Mouse (Mus musculus): ENCODE results near the gene Ptprcap. TPM values are rescaled to one million over a fixed set of nuclear protein-coding genes. Genes with fewer than 3 reads are reported as not detected.

Ptprcap gene
- total and polyA plus RNA-seq, 3 experiments = 67.9 to 75.7 TPM; not detected in 1

- TF ChIP-seq NRF1 (IDR thresholded peaks at IDR 0.05; ENCODE audit: insufficient read depth, low read depth, low read length, poor library complexity, severe bottlenecking) = no peak
- no peak for TF ChIP-seq GABPA (IDR thresholded peaks at IDR 0.05; ENCODE audit: low read depth, low read length)
- no peak for TF ChIP-seq MYB (IDR thresholded peaks at IDR 0.05; ENCODE audit: low read depth, low read length)
Measured at GRCm38 (mm10) chr19:4203604-4204326, 50.4 kb downstream of the Ptprcap start (continued).

GRCm38 (mm10) chr19:4204889-4205288, 51.5 kb downstream of the Ptprcap start:
- Histone ChIP-seq H3K9me3 (replicated peaks; ENCODE audit: insufficient read depth, low read length) (no peaks in the 10 kb centered on the region), H3K27ac (ENCODE audit: control insufficient read depth, low read depth, low read length) (no peak overlapping the region), H3K4me3 (ENCODE audit: control insufficient read depth in 1 of 2, insufficient read depth in 1 of 2, low read depth in 2 of 2, low read length in 2 of 2) (no peak overlapping the region), H3K4me1 (ENCODE audit: control insufficient read depth in 1 of 2, insufficient read depth in 2 of 2, low read length in 2 of 2) (peaks cover 9 to 41% of the 10 kb centered on the region in 2 experiments), H3K36me3 (ENCODE audit: control insufficient read depth in 1 of 2, insufficient read depth in 2 of 2, low read length in 2 of 2) (peaks cover 0 to 28% of the 10 kb centered on the region in 2 experiments; a peak in 2 of 4 replicates), H3K79me2 (ENCODE audit: control insufficient read depth, insufficient read depth, low read length, poor library complexity) (peaks cover 16% of the 10 kb centered on the region), H3K9ac (ENCODE audit: control insufficient read depth, low read depth, low read length, poor library complexity, severe bottlenecking) (no peak overlapping the region), H3K27me3 (ENCODE audit: control insufficient read depth in 1 of 2, insufficient read depth in 2 of 2, low read length in 2 of 2) (no peaks in the 10 kb centered on the region)
- TF ChIP-seq ELF1 (IDR thresholded peaks at IDR 0.05; ENCODE audit: low read depth, low read length) (no peak), NELFE (IDR thresholded peaks at IDR 0.05; ENCODE audit: low read depth, low read length) (no peak), POLR2AphosphoS5 (IDR thresholded peaks at IDR 0.05; ENCODE audit: borderline replicate concordance, low read depth, low read length) (no peak), MAX (IDR thresholded peaks at IDR 0.05; ENCODE audit: low read length) (no peak), USF1 (IDR thresholded peaks at IDR 0.05; ENCODE audit: low read depth, low read length) (no peak), ZNF384 (IDR thresholded peaks at IDR 0.05; ENCODE audit: low read depth, low read length) (no peak), SIN3A (IDR thresholded peaks at IDR 0.05; ENCODE audit: low read length) (no peak), MAFK (IDR thresholded peaks at IDR 0.05; ENCODE audit: borderline replicate concordance, low read depth, low read length) (no peak), MAZ (IDR thresholded peaks at IDR 0.05; ENCODE audit: low read depth, low read length) (no peak), POLR2A (IDR thresholded peaks at IDR 0.05; ENCODE audit: control insufficient read depth in 1 of 2, insufficient read depth in 1 of 2, low read depth in 1 of 2, low read length in 2 of 2, poor library complexity in 1 of 2) (no peak), MYC (IDR thresholded peaks at IDR 0.05; ENCODE audit: low read depth, low read length) (no peak), MXI1 (IDR thresholded peaks at IDR 0.05; ENCODE audit: low read depth, low read length) (no peak), UBTF (IDR thresholded peaks at IDR 0.05; ENCODE audit: borderline replicate concordance, insufficient read depth, low read depth, low read length) (no peak), POLR2AphosphoS2 (IDR thresholded peaks at IDR 0.05; ENCODE audit: low read length) (no peak), ZC3H11A (IDR thresholded peaks at IDR 0.05; ENCODE audit: low read depth, low read length) (no peak), ETS1 (IDR thresholded peaks at IDR 0.05; ENCODE audit: low read depth, low read length) (no peak), ZKSCAN1 (IDR thresholded peaks at IDR 0.05; ENCODE audit: low read depth, low read length) (no peak), RCOR1 (IDR thresholded peaks at IDR 0.05; ENCODE audit: low read depth, low read length) (no peak), NRF1 (IDR thresholded peaks at IDR 0.05; ENCODE audit: insufficient read depth, low read depth, low read length, poor library complexity, severe bottlenecking) (no peak), GABPA (IDR thresholded peaks at IDR 0.05; ENCODE audit: low read depth, low read length) (no peak)
- no peak for DNase-seq (ENCODE audit: low read depth, low spot score)

Other genes starting within 250 kb of the Ptprcap start
Only the 30 nearest of the 34 such genes appear.
- 4.3 and 4.7 TPM in 2 replicates for gene Unc93b1, start 218.4 kb upstream of the Ptprcap start, total RNA-seq (2012; rRNA removed)
- 1 to 10 TPM in 1 of 2 experiments, not detected in 1; 8.2 TPM for gene Unc93b1, start 218.4 kb upstream of the Ptprcap start, polyA plus RNA-seq (2012; ENCODE audit: insufficient read depth in 1 of 2, insufficient read length in 2 of 2, low read depth in 1 of 2, low replicate concordance in 2 of 2, missing spikeins in 1 of 2)
- not detected in 2 replicates for gene Aldh3b3, start 195.0 kb upstream of the Ptprcap start, total RNA-seq (2012; rRNA removed)
- not detected for gene Aldh3b3, start 195.0 kb upstream of the Ptprcap start, polyA plus RNA-seq (2012; ENCODE audit: insufficient read depth in 1 of 2, insufficient read length in 2 of 2, low read depth in 1 of 2, low replicate concordance in 2 of 2, missing spikeins in 1 of 2)
- not detected in 2 replicates for gene Aldh3b2, start 181.3 kb upstream of the Ptprcap start, total RNA-seq (2012; rRNA removed)
- not detected for gene Aldh3b2, start 181.3 kb upstream of the Ptprcap start, polyA plus RNA-seq (2012; ENCODE audit: insufficient read depth in 1 of 2, insufficient read length in 2 of 2, low read depth in 1 of 2, low replicate concordance in 2 of 2, missing spikeins in 1 of 2)
- 3.3 and 5.9 TPM in 2 replicates for gene Acy3, start 167.0 kb upstream of the Ptprcap start, total RNA-seq (2012; rRNA removed)
- gene Acy3, start 167.0 kb upstream of the Ptprcap start, polyA plus RNA-seq (2012; ENCODE audit: insufficient read depth in 1 of 2, insufficient read length in 2 of 2, low read depth in 1 of 2, low replicate concordance in 2 of 2, missing spikeins in 1 of 2) = 10 to 100 TPM in 1 of 2 experiments, not detected in 1; 12.1 TPM
- not detected in 2 replicates for gene Tbx10, start 160.9 kb upstream of the Ptprcap start, total RNA-seq (2012; rRNA removed)
- not detected for gene Tbx10, start 160.9 kb upstream of the Ptprcap start, polyA plus RNA-seq (2012; ENCODE audit: insufficient read depth in 1 of 2, insufficient read length in 2 of 2, low read depth in 1 of 2, low replicate concordance in 2 of 2, missing spikeins in 1 of 2)
- 64.8 and 71.5 TPM in 2 replicates for gene Nudt8, start 153.0 kb upstream of the Ptprcap start, total RNA-seq (2012; rRNA removed)
- 10 to 100 TPM in 1 of 2 experiments, not detected in 1; 58.1 TPM for gene Nudt8, start 153.0 kb upstream of the Ptprcap start, polyA plus RNA-seq (2012; ENCODE audit: insufficient read depth in 1 of 2, insufficient read length in 2 of 2, low read depth in 1 of 2, low replicate concordance in 2 of 2, missing spikeins in 1 of 2)
- gene Gm49405, start 153.0 kb upstream of the Ptprcap start, total RNA-seq (2012; rRNA removed) = 1.8 and 3.6 TPM in 2 replicates
- gene Gm49405, start 153.0 kb upstream of the Ptprcap start, polyA plus RNA-seq (2012; ENCODE audit: insufficient read depth in 1 of 2, insufficient read length in 2 of 2, low read depth in 1 of 2, low replicate concordance in 2 of 2, missing spikeins in 1 of 2) = 1 to 10 TPM in 1 of 2 experiments, not detected in 1; 5.7 TPM
- gene Doc2g, start 150.3 kb upstream of the Ptprcap start, total RNA-seq (2012; rRNA removed) = 6.8 and 9.9 TPM in 2 replicates
- 10 to 100 TPM in 1 of 2 experiments, not detected in 1; 16.0 TPM for gene Doc2g, start 150.3 kb upstream of the Ptprcap start, polyA plus RNA-seq (2012; ENCODE audit: insufficient read depth in 1 of 2, insufficient read length in 2 of 2, low read depth in 1 of 2, low replicate concordance in 2 of 2, missing spikeins in 1 of 2)
- 235 and 267 TPM in 2 replicates for gene Ndufv1, start 140.8 kb upstream of the Ptprcap start, total RNA-seq (2012; rRNA removed)
- 100 to 1,000 TPM in 1 of 2 experiments, not detected in 1; 218 TPM for gene Ndufv1, start 140.8 kb upstream of the Ptprcap start, polyA plus RNA-seq (2012; ENCODE audit: insufficient read depth in 1 of 2, insufficient read length in 2 of 2, low read depth in 1 of 2, low replicate concordance in 2 of 2, missing spikeins in 1 of 2)
- gene Gstp1, start 115.6 kb upstream of the Ptprcap start, total RNA-seq (2012; rRNA removed) = 251 and 270 TPM in 2 replicates
- 100 to 1,000 TPM in 1 of 2 experiments, not detected in 1; 369 TPM for gene Gstp1, start 115.6 kb upstream of the Ptprcap start, polyA plus RNA-seq (2012; ENCODE audit: insufficient read depth in 1 of 2, insufficient read length in 2 of 2, low read depth in 1 of 2, low replicate concordance in 2 of 2, missing spikeins in 1 of 2)
- 7.4 TPM in 1 of 2 replicates, not detected in the other for gene Gstp2, start 107.6 kb upstream of the Ptprcap start, total RNA-seq (2012; rRNA removed)
- gene Gstp2, start 107.6 kb upstream of the Ptprcap start, polyA plus RNA-seq (2012; ENCODE audit: insufficient read depth in 1 of 2, insufficient read length in 2 of 2, low read depth in 1 of 2, low replicate concordance in 2 of 2, missing spikeins in 1 of 2) = under 1 TPM in 1 of 2 experiments, not detected in 1; 0.65 TPM
- gene Gstp3, start 94.0 kb upstream of the Ptprcap start, total RNA-seq (2012; rRNA removed) = not detected in 2 replicates
- gene Gstp3, start 94.0 kb upstream of the Ptprcap start, polyA plus RNA-seq (2012; ENCODE audit: insufficient read depth in 1 of 2, insufficient read length in 2 of 2, low read depth in 1 of 2, low replicate concordance in 2 of 2, missing spikeins in 1 of 2) = under 1 TPM in 1 of 2 experiments, not detected in 1; 0.84 TPM
- not detected in 2 replicates for gene Cabp2, start 72.0 kb upstream of the Ptprcap start, total RNA-seq (2012; rRNA removed)
- under 1 TPM in 1 of 2 experiments, not detected in 1; 0.14 TPM for gene Cabp2, start 72.0 kb upstream of the Ptprcap start, polyA plus RNA-seq (2012; ENCODE audit: insufficient read depth in 1 of 2, insufficient read length in 2 of 2, low read depth in 1 of 2, low replicate concordance in 2 of 2, missing spikeins in 1 of 2)
- gene Cdk2ap2, start 56.4 kb upstream of the Ptprcap start, total RNA-seq (2012; rRNA removed) = 53.4 and 53.5 TPM in 2 replicates
- 10 to 100 TPM in 1 of 2 experiments, not detected in 1; 97.6 TPM for gene Cdk2ap2, start 56.4 kb upstream of the Ptprcap start, polyA plus RNA-seq (2012; ENCODE audit: insufficient read depth in 1 of 2, insufficient read length in 2 of 2, low read depth in 1 of 2, low replicate concordance in 2 of 2, missing spikeins in 1 of 2)
- 18.4 and 25.3 TPM in 2 replicates for gene Pitpnm1, start 53.6 kb upstream of the Ptprcap start, total RNA-seq (2012; rRNA removed)
- 10 to 100 TPM in 1 of 2 experiments, not detected in 1; 51.2 TPM for gene Pitpnm1, start 53.6 kb upstream of the Ptprcap start, polyA plus RNA-seq (2012; ENCODE audit: insufficient read depth in 1 of 2, insufficient read length in 2 of 2, low read depth in 1 of 2, low replicate concordance in 2 of 2, missing spikeins in 1 of 2)
- 37.8 and 40.0 TPM in 2 replicates for gene Aip, start 27.7 kb upstream of the Ptprcap start, total RNA-seq (2012; rRNA removed)
- 100 to 1,000 TPM in 1 of 2 experiments, not detected in 1; 101 TPM for gene Aip, start 27.7 kb upstream of the Ptprcap start, polyA plus RNA-seq (2012; ENCODE audit: insufficient read depth in 1 of 2, insufficient read length in 2 of 2, low read depth in 1 of 2, low replicate concordance in 2 of 2, missing spikeins in 1 of 2)
- not detected in 2 replicates for gene Gpr152, start 13.8 kb upstream of the Ptprcap start, total RNA-seq (2012; rRNA removed)
- under 1 TPM in 1 of 2 experiments, not detected in 1; 0.03 TPM for gene Gpr152, start 13.8 kb upstream of the Ptprcap start, polyA plus RNA-seq (2012; ENCODE audit: insufficient read depth in 1 of 2, insufficient read length in 2 of 2, low read depth in 1 of 2, low replicate concordance in 2 of 2, missing spikeins in 1 of 2)
- 0.08 and 0.13 TPM in 2 replicates for gene Cabp4, start 9.6 kb upstream of the Ptprcap start, total RNA-seq (2012; rRNA removed)
- under 1 TPM in 1 of 2 experiments, not detected in 1; 0.24 TPM for gene Cabp4, start 9.6 kb upstream of the Ptprcap start, polyA plus RNA-seq (2012; ENCODE audit: insufficient read depth in 1 of 2, insufficient read length in 2 of 2, low read depth in 1 of 2, low replicate concordance in 2 of 2, missing spikeins in 1 of 2)
- gene Coro1b, start 5.0 kb upstream of the Ptprcap start, total RNA-seq (2012; rRNA removed) = 54.1 and 55.5 TPM in 2 replicates
- 100 to 1,000 TPM in 1 of 2 experiments, not detected in 1; 111 TPM for gene Coro1b, start 5.0 kb upstream of the Ptprcap start, polyA plus RNA-seq (2012; ENCODE audit: insufficient read depth in 1 of 2, insufficient read length in 2 of 2, low read depth in 1 of 2, low replicate concordance in 2 of 2, missing spikeins in 1 of 2)
- 7.4 and 8.7 TPM in 2 replicates for gene Rps6kb2, start 9.8 kb downstream of the Ptprcap start, total RNA-seq (2012; rRNA removed)
- gene Rps6kb2, start 9.8 kb downstream of the Ptprcap start, polyA plus RNA-seq (2012; ENCODE audit: insufficient read depth in 1 of 2, insufficient read length in 2 of 2, low read depth in 1 of 2, low replicate concordance in 2 of 2, missing spikeins in 1 of 2) = 10 to 100 TPM in 1 of 2 experiments, not detected in 1; 19.8 TPM
- 0.39 and 0.81 TPM in 2 replicates for gene Carns1, start 21.9 kb downstream of the Ptprcap start, total RNA-seq (2012; rRNA removed)
- gene Carns1, start 21.9 kb downstream of the Ptprcap start, polyA plus RNA-seq (2012; ENCODE audit: insufficient read depth in 1 of 2, insufficient read length in 2 of 2, low read depth in 1 of 2, low replicate concordance in 2 of 2, missing spikeins in 1 of 2) = under 1 TPM in 1 of 2 experiments, not detected in 1; 0.63 TPM
- gene Tbc1d10c, start 37.7 kb downstream of the Ptprcap start, total RNA-seq (2012; rRNA removed) = 14.0 and 15.2 TPM in 2 replicates
- gene Tbc1d10c, start 37.7 kb downstream of the Ptprcap start, polyA plus RNA-seq (2012; ENCODE audit: insufficient read depth in 1 of 2, insufficient read length in 2 of 2, low read depth in 1 of 2, low replicate concordance in 2 of 2, missing spikeins in 1 of 2) = 10 to 100 TPM in 1 of 2 experiments, not detected in 1; 15.5 TPM
- 437 and 453 TPM in 2 replicates for gene Ppp1ca, start 38.5 kb downstream of the Ptprcap start, total RNA-seq (2012; rRNA removed)
- 100 to 1,000 TPM; 455 to 505 TPM for gene Ppp1ca, start 38.5 kb downstream of the Ptprcap start, polyA plus RNA-seq (2012; ENCODE audit: insufficient read depth in 1 of 2, insufficient read length in 2 of 2, low read depth in 1 of 2, low replicate concordance in 2 of 2, missing spikeins in 1 of 2)
- 20.5 and 21.3 TPM in 2 replicates for gene Rad9a, start 48.1 kb downstream of the Ptprcap start, total RNA-seq (2012; rRNA removed)
- gene Rad9a, start 48.1 kb downstream of the Ptprcap start, polyA plus RNA-seq (2012; ENCODE audit: insufficient read depth in 1 of 2, insufficient read length in 2 of 2, low read depth in 1 of 2, low replicate concordance in 2 of 2, missing spikeins in 1 of 2) = 10 to 100 TPM in 1 of 2 experiments, not detected in 1; 37.9 TPM
- 0.13 and 0.42 TPM in 2 replicates for gene Clcf1, start 60.6 kb downstream of the Ptprcap start, total RNA-seq (2012; rRNA removed)
- gene Clcf1, start 60.6 kb downstream of the Ptprcap start, polyA plus RNA-seq (2012; ENCODE audit: insufficient read depth in 1 of 2, insufficient read length in 2 of 2, low read depth in 1 of 2, low replicate concordance in 2 of 2, missing spikeins in 1 of 2) = 1 to 10 TPM in 1 of 2 experiments, not detected in 1; 2.3 TPM
- gene AC109138.7, start 60.8 kb downstream of the Ptprcap start, total RNA-seq (2012; rRNA removed) = not detected in 2 replicates
- not detected for gene AC109138.7, start 60.8 kb downstream of the Ptprcap start, polyA plus RNA-seq (2012; ENCODE audit: insufficient read depth in 1 of 2, insufficient read length in 2 of 2, low read depth in 1 of 2, low replicate concordance in 2 of 2, missing spikeins in 1 of 2)
- gene Pold4, start 78.3 kb downstream of the Ptprcap start, total RNA-seq (2012; rRNA removed) = 18.5 and 21.1 TPM in 2 replicates
- gene Pold4, start 78.3 kb downstream of the Ptprcap start, polyA plus RNA-seq (2012; ENCODE audit: insufficient read depth in 1 of 2, insufficient read length in 2 of 2, low read depth in 1 of 2, low replicate concordance in 2 of 2, missing spikeins in 1 of 2) = 10 to 100 TPM in 1 of 2 experiments, not detected in 1; 40.4 TPM
- 7.4 and 9.2 TPM in 2 replicates for gene Ssh3, start 115.6 kb downstream of the Ptprcap start, total RNA-seq (2012; rRNA removed)
- 10 to 100 TPM in 1 of 2 experiments, not detected in 1; 14.1 TPM for gene Ssh3, start 115.6 kb downstream of the Ptprcap start, polyA plus RNA-seq (2012; ENCODE audit: insufficient read depth in 1 of 2, insufficient read length in 2 of 2, low read depth in 1 of 2, low replicate concordance in 2 of 2, missing spikeins in 1 of 2)
- 0.96 and 1.4 TPM in 2 replicates for gene Ankrd13d, start 129.5 kb downstream of the Ptprcap start, total RNA-seq (2012; rRNA removed)
- 1 to 10 TPM in 1 of 2 experiments, not detected in 1; 2.6 TPM for gene Ankrd13d, start 129.5 kb downstream of the Ptprcap start, polyA plus RNA-seq (2012; ENCODE audit: insufficient read depth in 1 of 2, insufficient read length in 2 of 2, low read depth in 1 of 2, low replicate concordance in 2 of 2, missing spikeins in 1 of 2)
- 65.1 and 75.2 TPM in 2 replicates for gene Grk2, start 152.6 kb downstream of the Ptprcap start, total RNA-seq (2012; rRNA removed)
- 100 to 1,000 TPM in 1 of 2 experiments, not detected in 1; 105 TPM for gene Grk2, start 152.6 kb downstream of the Ptprcap start, polyA plus RNA-seq (2012; ENCODE audit: insufficient read depth in 1 of 2, insufficient read length in 2 of 2, low read depth in 1 of 2, low replicate concordance in 2 of 2, missing spikeins in 1 of 2)

Data from MEL (cell line).